Mouse (Mus musculus) c-Kit-positive CD71-negative TER-119-negative erythroid progenitor cells, embryonic 14.5 days (primary cell): ENCODE measurements around the gene S100a5.
A peak's percentile ranks its signal among the peaks of the same experiment; 100 is the strongest.

Experiments
- DNase-seq: peaks from one replicate; pipeline ENCODE4 v3.0.0-alpha.2; 2013; ENCODE audit warnings: low read depth

Gene S100a5

GRCm38 (mm10) chr3:90626266-90627021 lies 18.1 kb downstream of the S100a5 start:
- DNase-seq = no peak

- no peak for DNase-seq
Observed at GRCm38 (mm10) chr3:90627366-90627765, 19.0 kb downstream of the S100a5 start.

- DNase-seq = no peak
Observed at GRCm38 (mm10) chr3:90627807-90628206, 19.5 kb downstream of the S100a5 start.

- no peak for DNase-seq
Observed at GRCm38 (mm10) chr3:90629298-90629697, 21.0 kb downstream of the S100a5 start.

- no peak for DNase-seq
Observed at GRCm38 (mm10) chr3:90631984-90632383, 23.7 kb downstream of the S100a5 start.

- no peak for DNase-seq
Observed at GRCm38 (mm10) chr3:90638511-90639275, 30.4 kb downstream of the S100a5 start.

- peak; percentile 53 for DNase-seq
Observed at GRCm38 (mm10) chr3:90639511-90640154, 31.3 kb downstream of the S100a5 start.

GRCm38 (mm10) chr3:90640981-90641380 lies 32.7 kb downstream of the S100a5 start:
- no peak for DNase-seq

GRCm38 (mm10) chr3:90644220-90644619 lies 35.9 kb downstream of the S100a5 start:
- no peak for DNase-seq

- no peak for DNase-seq
Observed at GRCm38 (mm10) chr3:90647291-90647690, 39.0 kb downstream of the S100a5 start.

GRCm38 (mm10) chr3:90648981-90649380 lies 40.7 kb downstream of the S100a5 start:
- DNase-seq = no peak

GRCm38 (mm10) chr3:90649832-90650231 lies 41.5 kb downstream of the S100a5 start:
- no peak for DNase-seq

- DNase-seq = peak; percentile 58
Observed at GRCm38 (mm10) chr3:90652878-90653508, 44.7 kb downstream of the S100a5 start.

GRCm38 (mm10) chr3:90653717-90654116 lies 45.4 kb downstream of the S100a5 start, which contains the start of gene S100a7a:
Gene S100a7a (plus strand): TSS chr3:90654017.
- no peak for DNase-seq

GRCm38 (mm10) chr3:90657405-90657804 lies 49.1 kb downstream of the S100a5 start:
- no peak for DNase-seq

- DNase-seq = no peak
Observed at GRCm38 (mm10) chr3:90659364-90660044, 51.2 kb downstream of the S100a5 start.
